Mouse (Mus musculus) ES-E14 (cell line): ENCODE measurements around the gene Zeb2.

Experiments used
- CHD2 ChIP-seq: IDR thresholded peaks from 2 replicates; pipeline ENCODE4 v1.6.1; 2014; ENCODE audit warnings: mild to moderate bottlenecking, low read depth, low read length, inconsistent platforms
- MAFK ChIP-seq: IDR thresholded peaks from 2 replicates; pipeline ENCODE4 v1.6.1; 2014; ENCODE audit warnings: mild to moderate bottlenecking, low read depth, low read length, inconsistent platforms; ENCODE audit not compliant: insufficient read depth

GRCm38 (mm10) chr2:45051321-45051720 lies 65.9 kb downstream of the Zeb2 start:
- TF ChIP-seq MAFK (no peak), CHD2 (no peak)
